Mouse (Mus musculus) intestine, embryonic 14.5 days (tissue): ENCODE measurements at regions not wholly inside any gene's neighbourhood (a gene's known extent, or its start where the extent isn't known, plus 50 kb on each side); places are given as distances from the start of the nearest gene placed in this dataset.

Source experiments
- ATAC-seq: fragments of 200-750 bp; cut with Nextera tagmentation; replicated peaks from 2 replicates; pipeline ENCODE4 v1.8.0; 2017; ENCODE audit warnings: low read depth, moderate number of reproducible peaks, moderate TSS enrichment, moderate library complexity; ENCODE audit not compliant: low FRiP score, low TSS enrichment
- DNase-seq: peaks from one replicate; pipeline ENCODE4 v3.0.0-alpha.2; 2018; ENCODE audit warnings: low spot score
- H3K27ac ChIP-seq: fragments of 300-500 bp; sonication (generic); 2 replicates; pipeline ENCODE4 v1.5.1; 2014; ENCODE audit warnings: low read depth, mild to moderate bottlenecking, control low read depth
- H3K27me3 ChIP-seq: fragments of 300-500 bp; sonication (generic); replicated peaks from 2 replicates; pipeline ENCODE4 v1.6.1; 2014; ENCODE audit warnings: low read length, control low read depth; ENCODE audit not compliant: control insufficient read depth, insufficient read depth
- H3K36me3 ChIP-seq: fragments of 300-500 bp; sonication (generic); 2 replicates; pipeline ENCODE4 v1.6.1; 2014; ENCODE audit warnings: low read length, control low read depth; ENCODE audit not compliant: control insufficient read depth, insufficient read depth
- H3K4me1 ChIP-seq: fragments of 300-500 bp; sonication (generic); replicated peaks from 2 replicates; pipeline ENCODE4 v1.6.1; 2014; ENCODE audit warnings: low read length, control low read depth, mixed read lengths; ENCODE audit not compliant: control insufficient read depth, insufficient read depth
- H3K4me2 ChIP-seq: fragments of 300-500 bp; sonication (generic); 2 replicates; pipeline ENCODE4 v1.6.1; 2014; ENCODE audit warnings: low read length
- H3K4me3 ChIP-seq: fragments of 300-500 bp; sonication (generic); 2 replicates; pipeline ENCODE4 v1.5.1; 2014; ENCODE audit warnings: low read depth, low read length, control low read depth, mixed read lengths
- H3K9ac ChIP-seq: fragments of 300-500 bp; sonication (generic); 2 replicates; pipeline ENCODE4 v1.6.1; 2014; ENCODE audit warnings: mild to moderate bottlenecking, low read length
- H3K9me3 ChIP-seq: fragments of 300-500 bp; sonication (generic); 2 replicates; pipeline ENCODE4 v1.6.1; 2016; ENCODE audit warnings: low read length, control low read depth; ENCODE audit not compliant: control insufficient read depth
- WGBS: fragments of 180-500 bp; shearing (Covaris S2); extraction: QIAGEN DNeasy Blood & Tissue Kit; methylation state at CpG from one replicate; pipeline ENCODE4 v1.1.7; 2014; 5-methylcytosine and 5-hydroxymethylcytosine counted together

DNA sequence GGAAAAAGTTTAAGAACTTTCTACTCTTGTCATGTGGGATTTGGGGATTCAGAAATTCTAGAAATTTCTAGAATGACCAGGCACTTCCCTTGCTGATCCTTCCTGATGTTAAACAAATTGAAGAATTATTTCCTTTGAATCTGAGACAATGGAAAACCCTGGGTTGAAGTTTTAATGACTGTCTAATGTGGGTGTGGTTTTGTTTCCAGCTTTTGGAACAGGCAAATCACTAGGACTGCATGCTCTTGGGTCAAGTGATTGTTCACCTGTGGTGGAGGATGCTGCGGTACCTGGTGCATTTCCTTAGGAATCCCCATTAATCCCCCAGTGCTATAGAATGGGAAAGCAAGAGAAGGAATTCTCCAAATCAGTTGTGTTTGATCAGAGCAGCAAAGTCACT is 184.8 kb downstream of the Slc30a10 start:
- no peaks in the 10 kb centered on the region for H3K9me3 ChIP-seq
- no peaks in the 10 kb centered on the region for H3K27me3 ChIP-seq
- ATAC-seq = no peak
- H3K4me2 ChIP-seq = no peak overlapping the region
- no peaks in the 10 kb centered on the region for H3K4me1 ChIP-seq
- no peak overlapping the region for H3K9ac ChIP-seq
- H3K4me3 ChIP-seq = no peak overlapping the region
- H3K27ac ChIP-seq = no peak overlapping the region
- no peaks in the 10 kb centered on the region for H3K36me3 ChIP-seq
- DNase-seq = no peak
- WGBS = 92% methylated on average over 1 of the region's 1 CpGs

DNA sequence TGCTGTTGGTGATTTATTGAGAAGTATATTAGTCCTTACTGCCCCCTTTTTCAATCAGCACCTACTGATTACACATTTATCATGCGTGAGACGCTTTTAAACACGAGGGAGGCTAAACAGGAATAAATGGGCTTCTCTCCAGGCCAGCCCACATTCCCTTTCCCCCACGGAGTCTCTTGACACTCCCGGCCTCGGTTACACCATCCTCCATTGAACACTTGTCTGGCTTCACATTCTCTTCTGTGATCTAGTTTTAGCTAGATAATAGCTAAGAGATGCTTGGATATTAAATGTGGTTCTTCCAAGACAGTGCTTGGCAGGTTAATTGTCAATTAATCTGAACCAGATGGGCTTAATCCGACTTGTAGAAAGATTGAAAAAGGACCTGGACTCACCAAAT is 189.4 kb downstream of the Slc30a10 start:
- Histone ChIP-seq H3K4me1 (no peaks in the 10 kb centered on the region), H3K27me3 (no peaks in the 10 kb centered on the region), H3K4me3 (no peak overlapping the region), H3K27ac (no peak overlapping the region), H3K9me3 (no peaks in the 10 kb centered on the region), H3K4me2 (no peak overlapping the region), H3K9ac (no peak overlapping the region), H3K36me3 (no peaks in the 10 kb centered on the region)
- ATAC-seq (no peak), DNase-seq (no peak)
- WGBS = 52% methylated on average over 7 of the region's 7 CpGs

DNA sequence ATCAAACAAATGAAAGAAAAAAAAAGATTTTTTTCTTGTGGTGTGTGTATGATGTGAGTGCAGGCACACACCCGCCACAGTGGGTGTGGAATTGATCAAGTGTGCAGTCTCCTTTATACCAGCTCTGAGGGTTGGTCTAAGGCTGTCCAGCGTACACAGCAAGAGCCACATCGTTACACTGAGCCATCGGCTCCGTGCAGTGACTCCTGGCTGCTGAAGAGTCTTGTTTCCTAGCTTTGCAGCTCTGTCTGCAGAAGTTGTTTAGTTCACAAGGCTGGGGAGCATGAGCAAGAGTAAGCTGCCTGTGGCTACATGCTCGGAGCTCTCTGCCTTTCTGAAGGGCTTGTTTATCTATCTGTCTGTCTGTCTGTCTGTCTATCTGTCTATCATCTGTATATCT is 193.5 kb downstream of the Slc30a10 start:
- Histone ChIP-seq H3K27ac (no peak overlapping the region), H3K27me3 (no peaks in the 10 kb centered on the region), H3K9ac (no peak overlapping the region), H3K4me2 (no peak overlapping the region), H3K4me1 (no peaks in the 10 kb centered on the region), H3K4me3 (no peak overlapping the region), H3K9me3 (no peaks in the 10 kb centered on the region), H3K36me3 (no peaks in the 10 kb centered on the region)
- no peak for DNase-seq
- WGBS = 73% methylated on average over 6 of the region's 6 CpGs
- ATAC-seq = no peak

DNA sequence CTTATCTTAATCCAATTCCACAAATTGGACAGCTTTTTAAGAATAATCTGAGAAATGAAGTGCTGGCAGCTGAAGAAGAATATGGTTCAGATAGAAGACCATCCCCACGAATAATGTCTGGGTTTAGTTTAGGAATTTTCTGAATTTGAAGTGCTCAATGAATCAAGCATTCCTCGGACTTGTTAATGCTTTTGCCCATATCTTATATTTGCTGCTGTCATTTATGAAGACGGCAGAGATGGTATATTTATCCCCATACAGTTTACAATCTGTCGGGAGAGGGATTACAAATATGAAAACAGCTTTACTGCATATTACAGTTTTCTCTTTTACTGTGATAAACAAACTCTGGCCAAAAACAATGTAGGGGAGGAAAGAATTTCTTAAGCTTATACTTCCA is 194.3 kb downstream of the Slc30a10 start:
- Histone ChIP-seq H3K27me3 (no peaks in the 10 kb centered on the region), H3K27ac (no peak overlapping the region), H3K4me1 (no peaks in the 10 kb centered on the region), H3K9me3 (no peaks in the 10 kb centered on the region), H3K4me3 (no peak overlapping the region), H3K4me2 (no peak overlapping the region), H3K36me3 (no peaks in the 10 kb centered on the region), H3K9ac (no peak overlapping the region)
- 66% methylated on average over 4 of the region's 4 CpGs for WGBS
- ATAC-seq (no peak), DNase-seq (no peak)

DNA sequence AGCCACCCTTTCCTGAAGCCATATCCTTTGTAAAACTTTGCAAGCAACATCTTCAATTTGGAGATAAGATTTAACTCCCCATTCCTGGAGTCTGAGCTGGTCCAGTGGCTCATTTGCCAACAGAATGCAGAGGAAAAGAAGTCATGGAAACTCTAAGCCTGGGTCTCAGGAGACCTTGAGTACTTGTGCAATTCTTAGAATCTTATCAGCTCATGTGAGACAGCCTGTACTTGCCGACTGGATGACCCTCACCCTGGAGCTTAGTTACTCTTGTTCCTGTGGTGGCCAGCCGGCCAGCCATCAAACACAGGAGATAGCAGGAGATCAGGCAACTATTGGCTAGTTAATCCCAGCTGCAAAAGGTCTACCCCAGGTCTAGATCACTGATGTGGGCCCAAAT is 196.3 kb downstream of the Slc30a10 start:
- Histone ChIP-seq H3K4me1 (no peaks in the 10 kb centered on the region), H3K27ac (no peak overlapping the region), H3K9ac (no peak overlapping the region), H3K36me3 (no peaks in the 10 kb centered on the region), H3K4me2 (no peak overlapping the region), H3K9me3 (no peaks in the 10 kb centered on the region), H3K27me3 (no peaks in the 10 kb centered on the region), H3K4me3 (no peak overlapping the region)
- ATAC-seq (no peak), DNase-seq (no peak)
- 60% methylated on average over 2 of the region's 2 CpGs for WGBS

DNA sequence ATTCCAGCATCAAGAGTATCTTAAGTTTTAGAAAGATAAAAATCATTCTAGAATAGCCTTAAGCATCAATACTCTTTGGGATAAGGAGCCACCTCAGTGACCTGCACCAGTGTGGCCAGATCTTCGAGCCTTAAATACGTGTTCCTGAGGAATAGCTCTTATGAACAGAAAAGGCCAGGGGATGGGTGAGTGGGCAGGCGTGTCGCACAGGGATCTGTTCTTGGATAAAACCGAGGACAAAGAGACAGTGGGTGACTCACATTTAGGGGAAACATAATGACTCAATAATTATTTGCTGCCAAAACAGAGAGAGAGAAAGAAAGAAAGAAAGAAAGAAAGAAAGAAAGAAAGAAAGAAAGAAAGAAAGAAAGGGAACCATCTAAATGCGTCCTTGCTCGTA is 200.4 kb downstream of the Slc30a10 start:
- ATAC-seq (no peak), DNase-seq (no peak)
- WGBS = 84% methylated on average over 7 of the region's 7 CpGs
- no peaks in the 10 kb centered on the region for H3K36me3 ChIP-seq
- H3K9me3 ChIP-seq = no peaks in the 10 kb centered on the region
- H3K4me2 ChIP-seq = no peak overlapping the region
- no peaks in the 10 kb centered on the region for H3K27me3 ChIP-seq
- no peaks in the 10 kb centered on the region for H3K4me1 ChIP-seq
- H3K4me3 ChIP-seq = no peak overlapping the region
- no peak overlapping the region for H3K27ac ChIP-seq
- H3K9ac ChIP-seq = no peak overlapping the region

DNA sequence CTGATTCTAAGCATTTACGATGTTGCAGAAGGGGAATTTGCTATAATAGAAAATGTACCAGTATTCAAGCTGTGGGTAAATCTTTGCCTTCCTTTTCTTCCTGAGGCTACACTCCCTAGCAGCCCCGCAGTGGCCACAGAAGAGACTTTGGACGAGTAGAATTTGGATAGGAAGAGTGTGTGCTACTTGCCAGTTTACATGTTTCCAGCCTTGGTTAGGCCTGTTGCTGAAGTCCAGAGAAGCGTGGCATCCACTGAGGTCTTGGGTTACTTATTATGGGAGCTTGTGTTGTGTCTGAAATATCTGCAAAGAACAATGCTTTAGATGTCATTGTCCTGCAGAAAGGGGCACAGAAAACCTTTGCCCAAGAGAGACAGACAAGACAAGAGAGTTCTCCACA is 200.8 kb downstream of the Slc30a10 start:
- DNase-seq (no peak), ATAC-seq (no peak)
- H3K9me3 ChIP-seq = no peaks in the 10 kb centered on the region
- H3K27me3 ChIP-seq = no peaks in the 10 kb centered on the region
- no peaks in the 10 kb centered on the region for H3K36me3 ChIP-seq
- H3K4me2 ChIP-seq = no peak overlapping the region
- no peaks in the 10 kb centered on the region for H3K4me1 ChIP-seq
- H3K9ac ChIP-seq = no peak overlapping the region
- H3K4me3 ChIP-seq = no peak overlapping the region
- 79% methylated on average over 4 of the region's 4 CpGs for WGBS
- no peak overlapping the region for H3K27ac ChIP-seq

DNA sequence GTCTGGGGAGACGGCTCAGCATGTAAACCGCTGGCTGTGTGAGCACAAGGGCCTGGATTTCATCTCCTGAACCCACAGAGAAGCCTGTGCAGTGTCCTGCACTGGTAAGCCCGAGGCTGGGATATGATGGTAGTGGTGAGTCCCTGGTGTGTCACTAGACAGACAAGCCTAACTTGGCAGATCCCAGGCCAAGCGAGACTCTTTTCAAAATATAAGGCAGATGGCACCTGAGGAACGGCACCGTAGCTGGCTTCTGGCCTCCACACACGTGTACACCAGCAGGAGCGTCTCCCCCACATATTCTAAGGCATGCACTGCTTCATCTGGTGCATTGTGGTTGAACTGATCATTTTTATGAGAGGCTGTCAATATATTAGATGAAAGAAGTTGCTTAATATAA is 202.6 kb downstream of the Slc30a10 start:
- WGBS = 77% methylated on average over 8 of the region's 8 CpGs
- H3K4me3 ChIP-seq = no peak overlapping the region
- no peak overlapping the region for H3K9ac ChIP-seq

DNA sequence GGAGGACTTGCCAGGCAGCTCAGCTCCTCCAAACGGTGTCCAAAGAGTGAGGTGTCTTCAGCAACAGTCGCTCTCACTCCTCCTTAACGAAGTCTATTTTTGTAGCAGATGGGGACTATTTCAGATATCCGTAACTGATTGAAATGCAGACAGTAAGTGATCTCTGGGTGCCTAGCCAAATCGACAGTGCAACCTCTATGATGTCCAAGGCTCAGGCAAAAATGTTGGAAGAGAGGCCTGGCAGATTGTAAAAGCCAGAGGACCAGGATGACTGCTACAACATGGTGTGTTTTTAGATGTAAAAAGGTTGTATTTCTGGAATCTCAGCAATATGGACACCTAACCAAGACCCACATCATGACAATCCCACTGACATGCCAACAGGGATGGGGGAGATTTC is 204.8 kb downstream of the Slc30a10 start:
- H3K27ac ChIP-seq = no peak overlapping the region
- H3K36me3 ChIP-seq = no peaks in the 10 kb centered on the region
- no peak overlapping the region for H3K4me3 ChIP-seq
- H3K4me1 ChIP-seq = no peaks in the 10 kb centered on the region
- H3K9ac ChIP-seq = no peak overlapping the region
- no peak overlapping the region for H3K4me2 ChIP-seq
- no peak for DNase-seq
- 82% methylated on average over 5 of the region's 5 CpGs for WGBS
- no peaks in the 10 kb centered on the region for H3K27me3 ChIP-seq
- H3K9me3 ChIP-seq = no peaks in the 10 kb centered on the region
- ATAC-seq = no peak

More for the DNA sequence above, 202.6 kb downstream of the Slc30a10 start:
- no peak overlapping the region for H3K27ac ChIP-seq
- DNase-seq = no peak
- H3K9me3 ChIP-seq = no peaks in the 10 kb centered on the region
- H3K4me1 ChIP-seq = no peaks in the 10 kb centered on the region
- H3K27me3 ChIP-seq = no peaks in the 10 kb centered on the region
- no peak overlapping the region for H3K4me2 ChIP-seq
- H3K36me3 ChIP-seq = no peaks in the 10 kb centered on the region
- ATAC-seq = no peak
